Mouse (Mus musculus): Measurements from ENCODE around the gene Defb7.

Gene Defb7

DNA sequence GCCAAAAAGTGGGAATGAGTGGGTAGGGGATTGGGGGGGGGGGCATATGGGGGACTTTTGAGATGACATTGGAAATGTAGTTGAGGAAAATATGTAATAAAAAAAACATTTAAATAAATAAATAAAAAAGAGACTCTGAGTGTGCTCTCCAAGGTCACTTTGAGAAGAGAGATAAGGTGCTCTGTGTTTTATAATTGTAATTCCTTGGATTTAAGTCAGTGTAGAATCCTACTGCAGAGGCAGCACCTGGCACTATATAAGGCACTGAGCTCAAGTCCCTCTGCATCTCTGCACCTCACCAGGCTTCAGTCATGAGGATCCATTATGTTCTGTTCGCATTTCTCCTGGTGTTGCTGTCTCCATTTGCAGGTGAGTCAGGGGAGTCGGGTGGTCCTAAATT, at the start of gene Defb7:
TSS of gene Defb7 (plus strand) at position 301 of the 400 bp plus-strand sequence.
- DNase-seq (ENCODE audit: low spot score in 2 of 2): no peak

- no peak for DNase-seq (ENCODE audit: low spot score in 2 of 2)
Observed at GRCm38 (mm10) chr8:19446378-19446777, 48.5 kb upstream of the Defb7 start.

DNA sequence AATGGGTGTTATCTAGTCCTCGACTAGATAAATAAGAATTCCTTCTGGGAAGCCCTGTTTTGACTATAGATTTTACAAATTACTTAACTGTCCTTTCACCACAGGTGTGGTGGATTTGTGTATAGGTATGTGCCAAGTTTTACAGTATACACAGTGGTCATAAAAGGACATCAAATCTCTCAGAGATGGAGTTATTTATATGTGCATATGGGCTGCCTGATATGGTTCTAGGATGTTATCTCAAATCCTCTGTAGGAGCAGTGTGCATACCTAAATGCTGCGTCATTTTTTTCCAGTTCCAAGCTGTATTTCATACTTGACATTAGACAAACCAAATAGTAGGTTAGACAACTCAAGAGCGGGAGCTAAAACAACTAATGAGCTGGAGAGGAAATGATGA, 33.5 kb upstream of the Defb7 start:
- no peak for DNase-seq (ENCODE audit: low spot score in 2 of 2)

GRCm38 (mm10) chr8:19469026-19469425, 25.9 kb upstream of the Defb7 start:
- no peak for DNase-seq (ENCODE audit: low spot score in 2 of 2)

- DNase-seq (ENCODE audit: low spot score in 2 of 2): no peak
Observed at GRCm38 (mm10) chr8:19500524-19500923, 5.6 kb downstream of the Defb7 start.

- DNase-seq (ENCODE audit: low spot score in 2 of 2): no peak
Observed at GRCm38 (mm10) chr8:19535195-19535829, 40.4 kb downstream of the Defb7 start.

DNA sequence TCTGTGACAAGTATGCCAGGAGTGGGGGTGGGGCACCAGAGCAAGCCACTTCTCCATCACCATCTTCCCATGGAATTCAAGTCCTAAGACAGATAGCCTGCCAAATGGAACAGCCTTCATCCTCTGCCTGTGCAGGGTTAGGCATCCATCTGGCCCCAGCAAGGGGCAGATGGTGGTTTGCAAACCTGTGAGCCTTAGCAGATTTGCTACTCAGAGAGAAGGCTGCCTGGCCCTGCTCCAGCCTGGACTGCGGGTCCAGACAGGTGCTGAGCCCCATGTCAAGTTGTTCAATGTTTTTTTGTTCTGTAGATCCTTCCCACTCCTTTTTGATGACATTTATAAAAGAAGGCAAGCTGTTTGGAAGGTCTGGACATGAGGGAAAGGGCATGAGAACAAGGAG, 45.5 kb downstream of the Defb7 start:
- DNase-seq (ENCODE audit: low spot score in 2 of 2): no peak

All from left cerebral cortex, adult 9 months (tissue).